Mouse (Mus musculus) embryonic fibroblast, embryonic 13.5 days (primary cell): Measurements from ENCODE around the gene Gm20388.

Source experiments
- CTCF ChIP-seq: IDR thresholded peaks from 2 replicates; pipeline ENCODE4 v1.5.1; 2011; ENCODE audit warnings: mild to moderate bottlenecking, control low read depth, low read length, moderate library complexity, borderline replicate concordance; ENCODE audit not compliant: insufficient read depth
- POLR2A ChIP-seq: IDR thresholded peaks from 2 replicates; pipeline ENCODE4 v1.6.1; 2011; ENCODE audit warnings: low read depth, mild to moderate bottlenecking, control low read depth, low read length, moderate library complexity

DNA sequence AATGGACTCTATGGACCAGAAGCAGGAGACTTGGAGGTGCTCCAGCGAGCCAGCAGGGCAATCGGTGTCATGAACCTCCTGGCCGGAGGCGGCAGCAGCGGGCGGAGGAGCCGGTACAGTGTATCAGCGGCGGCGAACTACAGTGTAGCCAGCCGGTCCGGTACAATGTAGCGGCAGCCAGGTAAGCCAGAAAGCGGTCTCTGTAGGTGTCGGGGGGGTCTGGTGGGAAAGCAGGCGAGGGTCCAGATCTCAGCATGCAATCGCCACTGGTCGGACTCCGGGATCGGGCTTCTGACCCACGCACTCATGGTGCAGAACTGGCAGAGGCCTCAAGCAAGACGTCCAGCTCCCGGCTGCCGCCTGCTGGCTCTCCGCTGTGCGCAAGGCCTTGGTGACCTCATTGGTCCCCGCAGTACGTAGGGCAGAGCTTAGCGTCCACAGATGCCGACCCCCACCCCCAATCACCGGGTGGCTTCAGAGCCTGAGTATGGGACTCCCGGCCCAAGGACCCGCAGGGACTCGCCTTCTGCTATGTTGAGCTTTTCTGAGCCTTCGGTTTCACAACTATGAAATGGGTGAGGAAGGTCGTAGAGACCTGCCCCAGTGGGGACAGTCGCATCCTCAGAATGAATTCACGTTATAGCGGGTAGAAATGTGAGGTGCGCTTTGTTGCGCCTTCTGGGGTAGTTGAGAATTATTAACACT is 3532.4 kb downstream of the Gm20388 start:
- TF ChIP-seq CTCF (peak; percentile 79; the same call in 1 of the 2 replicates), POLR2A (peak; percentile 61)
